Mouse (Mus musculus): Measurements from ENCODE around the gene Kcna7. TPM values are rescaled to one million over a fixed set of nuclear protein-coding genes. Genes with fewer than 3 reads are reported as not detected.

The Kcna7 gene
- polyA plus RNA-seq, 1 experiment from 2014 or later: not detected

Other genes with a start within 250 kb of the Kcna7 start
- 0.71 and 1.2 TPM in 2 replicates for gene Slc17a7, start 241.7 kb upstream of the Kcna7 start, polyA plus RNA-seq (2016; fragmentation: Nextera tagmentation; extraction: Ambion mirVana)
- not detected in 2 replicates for gene Gfy, start 226.1 kb upstream of the Kcna7 start, polyA plus RNA-seq (2016; fragmentation: Nextera tagmentation; extraction: Ambion mirVana)
- gene Pth2, start 224.7 kb upstream of the Kcna7 start, polyA plus RNA-seq (2016; fragmentation: Nextera tagmentation; extraction: Ambion mirVana): not detected in 2 replicates
- gene Ccdc155, start 200.8 kb upstream of the Kcna7 start, polyA plus RNA-seq (2016; fragmentation: Nextera tagmentation; extraction: Ambion mirVana): 0.64 and 0.80 TPM in 2 replicates
- 1.8 and 2.1 TPM in 2 replicates for gene Dkkl1, start 193.5 kb upstream of the Kcna7 start, polyA plus RNA-seq (2016; fragmentation: Nextera tagmentation; extraction: Ambion mirVana)
- gene Tead2, start 189.9 kb upstream of the Kcna7 start, polyA plus RNA-seq (2016; fragmentation: Nextera tagmentation; extraction: Ambion mirVana): 324 and 370 TPM in 2 replicates
- 1.0 and 1.1 TPM in 2 replicates for gene Cd37, start 166.5 kb upstream of the Kcna7 start, polyA plus RNA-seq (2016; fragmentation: Nextera tagmentation; extraction: Ambion mirVana)
- gene Slc6a16, start 164.6 kb upstream of the Kcna7 start, polyA plus RNA-seq (2016; fragmentation: Nextera tagmentation; extraction: Ambion mirVana): 0.26 TPM in 1 of 2 replicates, not detected in the other
- not detected in 2 replicates for gene Slc6a21, start 128.1 kb upstream of the Kcna7 start, polyA plus RNA-seq (2016; fragmentation: Nextera tagmentation; extraction: Ambion mirVana)
- 10.5 and 12.5 TPM in 2 replicates for gene Trpm4, start 71.9 kb upstream of the Kcna7 start, polyA plus RNA-seq (2016; fragmentation: Nextera tagmentation; extraction: Ambion mirVana)
- 0.36 and 0.42 TPM in 2 replicates for gene Hrc, start 70.4 kb upstream of the Kcna7 start, polyA plus RNA-seq (2016; fragmentation: Nextera tagmentation; extraction: Ambion mirVana)
- gene Ppfia3, start 38.6 kb upstream of the Kcna7 start, polyA plus RNA-seq (2016; fragmentation: Nextera tagmentation; extraction: Ambion mirVana): 8.4 and 12.9 TPM in 2 replicates
- gene Lin7b, start 35.1 kb upstream of the Kcna7 start, polyA plus RNA-seq (2016; fragmentation: Nextera tagmentation; extraction: Ambion mirVana): 0.89 and 1.5 TPM in 2 replicates
- gene Snrnp70, start 9.9 kb upstream of the Kcna7 start, polyA plus RNA-seq (2016; fragmentation: Nextera tagmentation; extraction: Ambion mirVana): 223 and 271 TPM in 2 replicates
- gene Ntf5, start 8.0 kb downstream of the Kcna7 start, polyA plus RNA-seq (2016; fragmentation: Nextera tagmentation; extraction: Ambion mirVana): 1.0 and 1.1 TPM in 2 replicates
- gene Lhb, start 15.2 kb downstream of the Kcna7 start, polyA plus RNA-seq (2016; fragmentation: Nextera tagmentation; extraction: Ambion mirVana): 0.60 and 1.5 TPM in 2 replicates
- 43.2 and 45.7 TPM in 2 replicates for gene Gys1, start 29.2 kb downstream of the Kcna7 start, polyA plus RNA-seq (2016; fragmentation: Nextera tagmentation; extraction: Ambion mirVana)
- gene Ruvbl2, start 32.4 kb downstream of the Kcna7 start, polyA plus RNA-seq (2016; fragmentation: Nextera tagmentation; extraction: Ambion mirVana): 192 and 212 TPM in 2 replicates
- 5,819 and 7,209 TPM in 2 replicates for gene Ftl1, start 54.2 kb downstream of the Kcna7 start, polyA plus RNA-seq (2016; fragmentation: Nextera tagmentation; extraction: Ambion mirVana)
- 264 and 295 TPM in 2 replicates for gene Bax, start 61.2 kb downstream of the Kcna7 start, polyA plus RNA-seq (2016; fragmentation: Nextera tagmentation; extraction: Ambion mirVana)
- gene Tulp2, start 76.2 kb downstream of the Kcna7 start, polyA plus RNA-seq (2016; fragmentation: Nextera tagmentation; extraction: Ambion mirVana): 0.47 and 1.2 TPM in 2 replicates
- gene Gm45808, start 81.2 kb downstream of the Kcna7 start, polyA plus RNA-seq (2016; fragmentation: Nextera tagmentation; extraction: Ambion mirVana): not detected in 2 replicates
- 4.8 and 6.7 TPM in 2 replicates for gene Dhdh, start 83.2 kb downstream of the Kcna7 start, polyA plus RNA-seq (2016; fragmentation: Nextera tagmentation; extraction: Ambion mirVana)
- 110 and 115 TPM in 2 replicates for gene Nucb1, start 104.8 kb downstream of the Kcna7 start, polyA plus RNA-seq (2016; fragmentation: Nextera tagmentation; extraction: Ambion mirVana)
- 18.6 and 20.2 TPM in 2 replicates for gene Ppp1r15a, start 120.6 kb downstream of the Kcna7 start, polyA plus RNA-seq (2016; fragmentation: Nextera tagmentation; extraction: Ambion mirVana)
- gene Plekha4, start 120.7 kb downstream of the Kcna7 start, polyA plus RNA-seq (2016; fragmentation: Nextera tagmentation; extraction: Ambion mirVana): 4.1 and 4.5 TPM in 2 replicates
- gene Hsd17b14, start 149.2 kb downstream of the Kcna7 start, polyA plus RNA-seq (2016; fragmentation: Nextera tagmentation; extraction: Ambion mirVana): 1.1 and 1.5 TPM in 2 replicates
- 37.1 and 46.2 TPM in 2 replicates for gene Bcat2, start 164.5 kb downstream of the Kcna7 start, polyA plus RNA-seq (2016; fragmentation: Nextera tagmentation; extraction: Ambion mirVana)
- gene Fgf21, start 209.8 kb downstream of the Kcna7 start, polyA plus RNA-seq (2016; fragmentation: Nextera tagmentation; extraction: Ambion mirVana): not detected in 2 replicates
- 0.20 TPM in 1 of 2 replicates, not detected in the other for gene Fut1, start 211.6 kb downstream of the Kcna7 start, polyA plus RNA-seq (2016; fragmentation: Nextera tagmentation; extraction: Ambion mirVana)
- 0.19 TPM in 1 of 2 replicates, not detected in the other for gene Izumo1, start 216.2 kb downstream of the Kcna7 start, polyA plus RNA-seq (2016; fragmentation: Nextera tagmentation; extraction: Ambion mirVana)
- gene Rasip1, start 221.8 kb downstream of the Kcna7 start, polyA plus RNA-seq (2016; fragmentation: Nextera tagmentation; extraction: Ambion mirVana): 6.4 and 9.3 TPM in 2 replicates
- gene Mamstr, start 234.3 kb downstream of the Kcna7 start, polyA plus RNA-seq (2016; fragmentation: Nextera tagmentation; extraction: Ambion mirVana): 2.6 and 2.9 TPM in 2 replicates